Mouse (Mus musculus) cortical plate, adult 2 months (tissue): ENCODE measurements around the gene Senp3.

Source experiments
- CTCF ChIP-seq: fragments of 200-500 bp; IDR thresholded peaks from 2 replicates; pipeline ENCODE4 v1.5.1; 2011; ENCODE audit warnings: mild to moderate bottlenecking, control low read depth, low read length; ENCODE audit not compliant: insufficient read depth; ENCODE audit errors: extremely low read depth
- POLR2A ChIP-seq: fragments of 200-500 bp; IDR thresholded peaks from 2 replicates; pipeline ENCODE4 v1.6.1; 2011; ENCODE audit warnings: mild to moderate bottlenecking, low read length, control low read depth; ENCODE audit not compliant: insufficient read depth; ENCODE audit errors: extremely low read depth

- TF ChIP-seq CTCF (no peak), POLR2A (no peak)
Measured at GRCm38 (mm10) chr11:69710470-69710869, 28.6 kb upstream of the Senp3 start.
